Mouse (Mus musculus) layer of hippocampus, postnatal 14 days (tissue): ENCODE data around the gene Pithd1. TPM values are rescaled to one million over a fixed set of nuclear protein-coding genes. Genes with fewer than 3 reads are reported as not detected.
"Not testable (repeated sequence)": the region's sequence is repeated elsewhere in the genome, so short reads cannot be mapped to it uniquely, and the experiment has no call there.

Experiments used
- DNase-seq, 2 experiments: peaks; one replicate each; pipeline ENCODE4 v3.0.0; 2021 to 2022; ENCODE audit warnings: low spot score in 2 of 2, mixed read lengths in 1 of 2
- total RNA-seq, 2 experiments: library from RNA; stranded (reverse); gene quantifications; 2 replicates each; pipeline ENCODE4 v1.2.3; 2021

Pithd1 gene
- total RNA-seq, 2 experiments from 2014 or later = 86.8 to 90.1 TPM

DNA sequence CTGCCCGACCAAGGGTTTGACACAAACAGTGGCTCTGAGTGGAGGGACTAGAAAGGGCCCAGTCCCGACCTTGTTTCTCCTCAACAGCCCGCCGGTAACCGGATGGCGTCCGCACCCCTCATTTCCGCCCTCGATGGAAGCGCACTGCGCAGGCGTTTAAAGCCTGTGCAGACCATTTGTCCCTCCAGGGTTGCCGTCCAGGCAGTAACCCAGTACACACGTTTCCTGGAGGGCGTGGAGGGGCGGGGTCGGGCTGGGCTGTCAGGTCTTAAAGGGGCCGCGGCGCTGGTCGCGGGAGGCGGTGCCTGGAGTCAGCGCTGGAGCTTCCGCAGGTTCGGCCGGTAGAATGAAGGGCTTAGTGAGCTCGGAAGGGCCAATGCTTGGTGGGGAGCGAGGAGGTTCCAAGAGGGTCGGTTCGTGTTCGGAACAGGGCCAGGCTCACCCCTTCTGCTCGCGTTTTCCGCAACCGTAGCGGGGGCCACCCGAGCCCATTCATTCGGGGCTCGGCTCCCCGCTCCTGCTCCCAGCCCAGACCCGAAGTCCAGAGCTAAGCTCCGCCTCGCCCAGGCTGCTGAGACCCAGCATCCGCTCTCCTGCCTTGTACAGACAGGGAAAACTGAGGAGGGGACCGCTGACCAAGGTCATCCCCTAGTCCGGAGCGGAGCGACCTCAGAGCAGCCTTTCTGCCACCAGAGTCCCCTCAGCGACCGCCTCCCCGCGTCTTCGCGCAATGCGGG, 23.4 kb downstream of the Pithd1 start, which contains the start of gene Gale:
TSS of gene Gale (plus strand) at position 271 of the 737 bp plus-strand sequence.
- DNase-seq = peak; percentile 88 to 94

DNA sequence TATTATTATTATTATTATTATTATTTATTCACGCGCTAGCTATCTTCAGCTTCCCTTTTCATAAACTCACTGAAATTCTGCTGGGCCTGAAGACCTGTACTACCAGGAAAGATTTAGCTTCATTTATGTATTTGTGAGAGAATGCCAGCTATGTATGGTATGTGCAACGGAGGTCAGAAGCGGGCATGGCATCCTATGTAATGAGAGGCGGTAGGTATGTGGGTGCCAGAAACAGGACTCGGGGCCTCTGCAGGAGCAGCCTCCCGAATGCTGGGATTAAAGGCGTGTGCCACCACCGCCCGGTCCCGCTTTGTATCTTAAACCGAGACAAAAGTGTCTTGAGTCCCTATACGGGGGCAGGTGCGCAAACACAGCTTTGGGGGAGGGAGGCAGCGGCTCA, 24.1 kb downstream of the Pithd1 start:
- no peak for DNase-seq

DNA sequence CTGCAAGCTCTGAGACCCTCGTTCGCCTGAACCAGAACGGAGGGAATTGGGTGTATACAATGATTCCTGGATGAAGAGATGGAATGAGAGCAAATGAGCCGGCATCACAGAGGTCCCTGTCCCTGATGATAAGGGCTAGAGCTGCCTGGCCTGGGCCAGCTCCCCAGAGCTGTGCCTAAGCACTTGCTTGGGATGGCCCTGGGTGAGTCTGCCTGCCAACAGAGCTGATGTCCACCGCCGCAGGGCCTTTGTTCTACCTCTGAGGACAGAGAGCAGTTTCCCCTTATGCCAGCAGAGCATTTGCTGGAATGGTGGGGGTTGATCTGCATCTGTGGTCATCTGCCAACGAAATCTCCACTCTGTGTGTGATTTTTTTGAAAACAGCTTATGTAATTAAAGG, 24.9 kb downstream of the Pithd1 start:
- no peak for DNase-seq

DNA sequence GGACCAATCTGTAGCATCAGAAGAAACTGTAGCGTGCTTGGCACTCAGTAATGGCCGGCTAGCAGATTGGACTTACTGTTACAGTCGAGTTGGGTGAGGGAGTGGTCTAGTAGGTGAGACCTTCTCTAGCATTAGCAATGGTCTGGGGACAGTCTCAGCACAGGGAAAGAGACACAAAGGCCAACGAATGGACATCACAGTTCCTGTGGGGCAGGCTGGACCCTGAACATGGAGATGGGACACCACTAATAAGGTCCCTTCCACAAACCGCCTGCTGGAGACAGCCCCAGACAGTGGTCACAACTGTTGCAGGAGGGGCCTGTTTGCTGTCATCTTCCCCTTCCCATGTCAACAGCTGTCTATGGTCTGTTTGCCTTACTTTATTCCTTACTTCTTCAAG, 25.4 kb downstream of the Pithd1 start:
- no peak for DNase-seq

DNA sequence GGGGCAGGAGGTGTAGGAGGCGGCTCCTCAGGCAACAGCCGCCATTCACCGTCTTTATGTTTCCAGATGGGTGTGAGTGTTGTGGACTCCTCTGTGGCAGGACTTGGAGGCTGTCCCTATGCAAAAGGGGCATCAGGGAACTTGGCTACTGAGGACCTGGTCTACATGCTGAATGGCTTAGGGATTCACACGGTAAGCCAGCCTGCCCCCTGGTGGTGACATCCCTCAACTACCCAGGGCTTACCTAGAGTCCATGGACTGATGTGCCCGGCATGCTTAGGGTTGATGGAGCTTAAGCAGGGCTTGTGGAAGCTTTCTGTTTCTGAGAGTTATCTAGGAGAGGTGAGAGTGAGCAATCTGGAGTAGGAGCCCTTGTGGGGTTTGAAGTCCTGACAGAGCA, 26.3 kb downstream of the Pithd1 start:
- DNase-seq = peak; percentile 73

DNA sequence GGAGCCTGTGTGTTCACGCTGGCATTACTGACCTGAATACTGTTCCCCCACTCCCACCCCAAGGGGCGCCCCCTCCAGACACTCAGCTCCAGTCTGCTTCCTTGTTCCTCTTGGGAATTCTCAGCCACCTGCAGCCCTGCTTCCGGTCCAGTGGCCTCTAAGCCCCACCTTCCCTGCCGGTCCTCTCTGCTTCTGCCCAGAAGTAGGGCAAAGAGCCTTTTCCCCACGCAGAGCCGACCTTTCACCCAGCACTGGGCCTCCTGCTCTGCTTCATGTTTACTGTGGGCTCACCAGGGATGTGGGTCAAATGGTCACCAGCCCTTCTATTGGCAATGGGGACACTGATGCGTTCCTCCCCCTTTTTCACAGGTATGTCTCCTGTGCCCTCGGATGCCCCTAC, 28.7 kb downstream of the Pithd1 start:
- DNase-seq = no peak

DNA sequence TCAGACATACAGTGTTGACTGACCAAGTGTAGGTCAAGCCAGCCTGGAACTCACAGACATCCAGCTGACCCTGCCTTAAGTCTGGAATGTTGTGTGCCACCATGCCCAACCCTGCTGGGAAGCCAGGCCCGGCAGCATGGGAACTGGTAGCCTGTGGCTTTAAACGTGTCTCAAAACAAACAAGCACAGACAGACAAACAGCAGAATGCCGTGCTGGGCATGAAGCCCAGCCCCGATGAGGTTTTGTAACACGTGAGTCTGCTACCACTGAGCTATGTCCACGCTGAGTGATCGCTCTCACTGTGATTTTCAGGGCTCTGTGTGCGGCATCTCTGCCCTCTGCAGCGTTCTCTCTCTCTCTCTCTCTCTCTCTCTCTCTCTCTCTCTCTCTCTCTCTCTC, 31.2 kb downstream of the Pithd1 start:
- no peak for DNase-seq

DNA sequence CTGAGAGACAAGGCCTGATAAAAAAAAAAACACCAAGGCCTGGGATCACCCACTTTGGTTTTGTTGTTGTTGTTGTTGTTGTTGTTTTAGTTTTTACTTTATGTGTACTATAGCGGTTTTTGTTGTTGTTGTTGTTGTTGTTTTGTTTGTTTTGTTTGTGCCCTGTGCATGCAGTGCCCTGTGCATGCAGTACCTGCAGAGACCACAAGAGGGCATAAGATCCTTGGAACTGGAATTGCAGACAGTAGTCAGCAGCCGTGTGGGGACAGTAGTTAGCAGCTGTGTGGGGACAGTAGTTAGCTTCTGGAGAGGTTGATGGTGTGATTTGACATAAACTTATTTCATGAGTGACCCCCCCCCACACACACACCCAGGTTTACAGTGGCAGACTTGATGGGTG, 32.8 kb downstream of the Pithd1 start:
- peak; percentile 78 to 79 for DNase-seq

DNA sequence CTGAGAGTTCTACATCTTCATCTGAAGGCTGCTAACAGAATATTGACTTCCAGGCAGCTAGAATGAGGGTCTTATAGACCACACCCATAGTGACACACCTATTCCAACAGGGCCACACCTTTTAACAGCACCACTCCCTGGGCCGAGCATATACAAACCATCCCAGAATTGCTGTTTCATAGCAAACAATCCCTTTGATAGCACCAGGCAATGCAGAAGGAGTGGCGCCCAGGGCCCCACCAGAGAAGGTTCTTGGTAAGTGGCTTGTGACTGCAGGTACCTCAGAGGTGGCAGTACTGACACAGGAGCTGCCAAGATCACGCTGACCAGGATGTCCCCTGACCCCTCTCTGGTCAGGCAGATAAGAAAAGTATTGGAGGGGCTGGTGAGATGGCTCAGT, 33.9 kb downstream of the Pithd1 start:
- no peak for DNase-seq

DNA sequence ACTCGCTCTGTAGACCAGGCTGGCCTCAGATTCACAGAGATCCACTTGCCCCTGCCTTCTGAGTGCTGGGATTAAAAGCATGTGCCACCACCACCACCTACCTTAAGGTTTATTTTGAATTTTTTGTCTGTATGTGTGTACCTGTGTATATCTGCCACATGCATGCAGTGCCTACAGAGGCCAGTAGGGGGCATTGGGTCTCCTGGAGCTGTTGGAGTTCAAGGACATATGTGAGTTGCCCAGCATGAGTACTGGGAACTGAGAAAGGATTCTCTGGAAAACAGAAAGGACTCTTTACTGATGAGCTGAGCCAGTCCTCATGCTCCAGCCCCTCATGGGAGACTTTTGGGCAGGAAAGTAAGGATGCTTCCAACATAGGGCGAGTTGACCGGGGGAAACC, 35.6 kb downstream of the Pithd1 start:
- no peak for DNase-seq

DNA sequence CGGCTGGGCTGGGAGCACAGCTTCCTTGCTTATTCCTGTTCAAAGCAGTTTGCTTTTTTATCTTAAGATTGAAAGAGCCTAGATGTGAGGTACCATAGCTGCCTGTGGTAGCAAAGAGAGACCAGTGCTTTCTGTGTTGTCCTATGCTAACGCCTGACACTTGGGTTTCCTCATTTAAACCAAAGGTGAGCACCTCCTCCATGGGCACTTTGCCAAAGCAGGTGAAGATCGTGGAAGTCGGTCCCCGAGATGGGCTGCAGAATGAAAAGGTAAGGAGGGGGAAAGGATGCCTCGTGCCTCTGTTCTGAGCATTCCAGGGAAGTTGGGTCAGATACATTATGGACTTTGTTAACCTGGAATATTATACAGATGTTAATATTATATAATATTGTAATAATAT, 36.7 kb downstream of the Pithd1 start:
- DNase-seq = no peak

DNA sequence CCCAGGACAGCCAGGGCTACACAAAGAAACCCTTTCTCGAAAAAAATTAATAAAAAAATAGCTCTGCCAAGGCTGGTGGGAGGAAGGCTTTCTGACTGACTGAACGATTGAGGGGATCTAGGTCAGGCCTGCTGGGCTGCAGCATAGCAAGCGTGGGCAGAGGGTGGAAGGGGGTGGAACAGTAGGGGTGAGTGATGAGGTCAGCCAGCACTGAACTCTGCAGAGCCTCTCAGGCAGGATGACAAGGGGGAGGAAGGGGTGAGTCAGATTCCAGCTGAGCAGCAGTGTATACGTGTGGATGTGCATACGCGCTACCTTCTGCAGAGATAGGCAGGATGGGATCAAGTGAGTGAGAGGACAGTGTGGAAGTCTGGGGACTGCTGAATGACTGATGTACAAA, 37.2 kb downstream of the Pithd1 start:
- DNase-seq = no peak

DNA sequence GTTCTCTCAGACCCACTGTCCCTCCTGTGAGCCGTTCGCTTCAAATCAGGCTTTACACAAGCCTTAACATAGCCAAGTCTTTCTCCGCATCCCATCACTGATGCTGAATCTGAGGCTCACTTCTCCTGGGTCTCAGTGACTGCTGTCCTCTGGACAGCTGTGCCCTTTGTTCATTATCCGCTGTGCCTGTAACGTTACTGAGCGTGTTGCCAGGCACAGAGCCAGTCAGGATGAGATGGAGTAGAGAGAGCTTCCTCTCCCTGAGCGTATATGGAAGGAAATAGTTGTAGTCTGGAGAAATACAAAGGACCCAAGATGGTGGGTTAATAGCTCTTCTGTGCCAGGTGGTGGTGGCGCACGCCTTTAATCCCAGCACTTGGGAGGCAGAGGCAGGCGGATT, 37.6 kb downstream of the Pithd1 start:
- DNase-seq = no peak

DNA sequence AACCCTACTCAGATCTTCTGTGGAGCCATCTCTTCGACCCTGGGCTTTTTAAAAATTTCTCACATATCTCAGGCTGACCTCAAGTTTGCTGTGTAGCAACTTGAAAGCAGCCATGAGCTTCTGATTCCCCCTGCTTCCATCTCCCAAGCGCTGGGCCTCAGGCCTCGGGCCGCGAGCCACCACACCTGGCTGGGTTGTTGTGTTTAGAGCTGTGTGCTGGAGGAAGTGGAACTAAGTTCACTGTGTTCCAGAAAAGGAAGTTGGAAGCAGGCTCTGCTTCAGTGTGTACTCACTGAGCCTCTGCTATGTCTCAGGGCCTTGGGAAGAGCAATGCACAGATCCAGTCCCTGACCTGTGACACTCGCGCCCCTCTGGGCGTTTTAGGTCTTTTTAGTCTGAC, 38.9 kb downstream of the Pithd1 start:
- no peak for DNase-seq

DNA sequence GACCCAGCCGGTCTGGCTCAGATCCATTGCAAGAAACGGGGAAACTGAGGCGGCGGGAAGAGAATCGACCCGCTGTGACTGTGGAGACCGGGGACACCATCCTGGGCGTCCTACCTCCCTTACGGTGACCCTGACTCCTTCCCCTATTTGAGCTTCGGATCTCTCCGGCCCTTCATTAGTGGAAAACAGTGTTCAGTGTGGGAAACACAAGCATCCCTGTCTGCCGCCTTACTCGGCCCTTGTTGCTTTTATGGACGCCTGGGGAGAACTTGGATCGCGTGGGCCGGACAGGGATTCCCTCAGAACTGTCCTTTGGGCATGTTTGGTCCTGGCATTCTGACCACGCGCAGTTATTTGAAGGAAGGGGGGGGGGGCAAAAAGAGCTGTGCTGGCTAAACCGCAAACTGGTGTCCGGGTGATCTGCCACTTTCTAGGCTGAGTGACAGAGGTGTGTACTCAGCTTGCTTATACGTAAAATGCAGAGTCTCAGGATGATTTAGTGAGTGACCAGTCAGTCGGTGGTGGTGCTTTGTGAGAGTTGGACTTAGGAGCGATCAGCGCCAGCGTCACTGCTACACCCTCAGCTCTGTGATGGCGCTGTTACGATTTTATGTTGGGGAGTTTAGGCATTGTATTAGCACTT, 40.3 kb downstream of the Pithd1 start:
- DNase-seq = no peak

DNA sequence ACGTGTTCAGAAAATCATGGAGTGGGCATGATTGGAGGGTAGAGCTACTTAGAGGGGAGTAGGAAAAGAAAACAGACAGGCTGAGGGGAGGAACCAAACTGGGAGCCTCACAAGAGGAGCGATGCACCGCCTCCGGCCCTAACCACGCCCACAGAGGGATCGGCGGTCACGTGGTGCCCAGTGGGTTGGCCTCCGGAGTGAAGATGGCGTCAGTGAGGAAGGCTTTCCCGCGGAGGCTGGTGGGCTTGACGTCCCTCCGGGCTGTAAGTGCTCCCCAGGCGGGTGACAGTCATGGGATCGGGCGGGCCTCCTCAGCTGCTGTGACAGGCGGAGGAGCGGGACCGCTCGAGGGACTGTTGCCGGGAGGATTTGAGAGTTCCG, 40.8 kb downstream of the Pithd1 start, which contains the start of gene Hmgcl:
TSS of gene Hmgcl (plus strand) at position 171 of the 381 bp plus-strand sequence.
- DNase-seq = peak; percentile 93 to 97

DNA sequence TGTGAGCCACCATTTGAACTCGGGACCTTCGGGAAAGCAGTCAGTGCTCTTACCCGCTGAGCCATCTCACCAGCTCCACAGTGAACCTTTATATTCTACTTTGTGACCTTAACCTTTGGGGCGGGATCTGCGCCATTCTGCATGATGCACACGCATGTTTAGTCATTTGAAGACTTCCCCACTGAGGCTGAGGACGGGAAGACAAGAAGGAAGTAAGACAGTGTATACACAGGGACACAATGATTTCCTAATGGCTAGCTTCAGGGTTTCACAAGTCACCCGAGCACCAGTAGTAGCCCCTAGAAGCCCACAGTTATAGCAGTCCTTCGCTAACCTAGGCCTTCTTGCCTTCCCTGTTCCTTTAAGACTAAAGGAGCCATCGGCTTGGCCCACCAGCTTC, 41.4 kb downstream of the Pithd1 start:
- DNase-seq = no peak

DNA sequence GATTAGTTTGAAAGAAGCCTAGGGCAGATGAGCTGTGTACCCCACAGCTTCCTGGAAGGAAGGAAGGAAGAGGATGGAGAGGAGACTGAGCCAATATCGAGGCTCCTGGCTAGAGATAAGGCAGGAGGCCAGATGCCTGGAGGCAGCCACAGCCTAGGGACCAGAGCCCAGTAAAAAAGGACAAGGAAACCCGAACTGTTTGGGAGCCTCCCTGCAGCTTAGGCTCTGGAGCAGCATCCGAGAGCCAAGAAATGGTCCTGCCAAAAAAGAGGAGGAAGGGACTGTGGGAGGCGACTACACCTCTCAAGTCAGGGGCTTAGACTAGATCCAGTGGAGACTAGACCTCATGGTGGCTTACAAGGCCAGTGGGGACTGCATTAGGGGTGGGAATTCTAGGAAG, 43.7 kb downstream of the Pithd1 start:
- no peak for DNase-seq

DNA sequence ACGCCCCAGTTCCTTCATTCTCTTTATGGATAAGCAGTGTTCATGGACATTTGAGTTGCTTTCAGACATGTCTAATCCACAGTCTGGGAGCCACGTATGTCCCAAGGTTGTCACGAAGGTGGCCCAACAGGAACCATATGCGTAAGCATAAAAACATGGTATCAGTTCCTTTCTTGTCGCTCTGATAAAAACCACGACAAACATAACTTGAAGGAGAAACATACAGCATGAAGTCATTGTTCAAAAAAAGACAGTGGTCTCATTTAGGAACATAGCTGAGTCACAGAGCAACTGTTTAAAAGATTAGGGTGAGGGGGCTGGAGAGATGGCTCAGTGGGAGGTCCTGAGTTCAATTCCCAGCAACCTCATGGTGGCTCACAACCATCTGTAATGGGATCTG, 44.9 kb downstream of the Pithd1 start:
- no peak for DNase-seq

DNA sequence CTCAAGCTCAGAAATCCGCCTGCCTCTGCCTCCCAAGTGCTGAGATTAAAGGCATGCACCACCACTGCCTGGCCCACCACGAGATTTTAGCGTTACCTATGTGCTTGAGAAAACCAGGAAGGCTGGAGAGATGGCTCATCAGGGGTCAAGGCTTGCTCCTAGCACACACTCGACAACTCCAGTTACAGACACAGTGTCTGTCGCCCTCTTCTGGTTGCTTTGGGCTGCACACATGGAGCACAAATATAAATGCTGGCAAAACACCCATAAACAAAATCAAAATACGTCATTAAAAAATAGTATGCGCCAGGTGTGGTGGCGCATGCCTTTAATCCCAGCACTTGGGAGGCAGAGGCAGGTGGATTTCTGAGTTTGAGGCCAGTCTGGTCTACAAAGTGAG, 46.0 kb downstream of the Pithd1 start:
- DNase-seq = not testable (repeated sequence)

DNA sequence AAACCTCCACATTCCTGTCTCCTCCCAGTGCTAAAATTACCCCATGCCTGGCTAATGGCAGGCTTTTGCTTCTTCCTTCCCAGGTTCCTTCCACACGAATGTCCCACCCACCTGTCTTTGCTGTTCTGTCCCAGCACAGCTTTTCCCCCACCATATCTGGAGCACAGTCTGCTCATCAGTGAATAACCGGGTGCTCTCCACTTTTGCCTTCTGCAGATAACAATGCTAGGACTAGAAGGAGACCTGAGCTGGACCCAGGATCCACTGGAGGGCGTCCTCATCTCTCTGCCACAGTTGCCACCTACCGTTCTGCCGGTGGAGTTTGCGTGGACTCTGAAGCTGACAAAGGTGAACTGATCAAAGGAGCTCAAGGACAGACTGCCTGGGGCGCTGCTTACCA, 48.2 kb downstream of the Pithd1 start:
- DNase-seq = no peak

DNA sequence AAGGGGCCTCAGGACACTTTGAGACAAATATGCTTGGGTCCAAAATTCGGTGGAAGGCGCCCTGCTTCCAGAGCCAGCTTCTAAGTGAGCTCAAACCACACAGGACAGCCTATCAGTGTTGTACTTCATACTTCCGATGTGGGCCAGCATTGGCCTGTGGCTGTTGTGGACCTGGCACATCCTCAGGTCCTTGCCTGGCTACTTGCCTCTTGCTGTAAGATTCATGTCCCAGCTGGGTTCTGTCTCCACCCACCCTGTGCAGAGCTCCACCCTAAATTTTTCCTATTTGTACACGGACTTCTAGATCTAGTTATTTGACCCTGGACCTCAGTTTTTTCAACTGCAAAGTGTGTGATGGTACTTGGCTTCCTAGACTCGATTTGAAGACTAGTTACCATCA, 51.6 kb downstream of the Pithd1 start:
- no peak for DNase-seq
